Mouse (Mus musculus): ENCODE results near the gene Olfr1291-ps1. TPM values are rescaled to one million over a fixed set of nuclear protein-coding genes. Genes with fewer than 3 reads are reported as not detected.

The Olfr1291-ps1 gene
- polyA plus RNA-seq, 1 experiment from 2014 or later, result not detected

Other genes with a start within 250 kb of the Olfr1291-ps1 start
- gene Olfr1276, start 242.7 kb upstream of the Olfr1291-ps1 start, polyA plus RNA-seq (2015; fragmentation: Nextera tagmentation; extraction: Ambion mirVana), result not detected in 2 replicates
- gene Olfr1277, start 223.1 kb upstream of the Olfr1291-ps1 start, polyA plus RNA-seq (2015; fragmentation: Nextera tagmentation; extraction: Ambion mirVana), result not detected in 2 replicates
- not detected in 2 replicates for gene Olfr1278, start 207.0 kb upstream of the Olfr1291-ps1 start, polyA plus RNA-seq (2015; fragmentation: Nextera tagmentation; extraction: Ambion mirVana)
- not detected in 2 replicates for gene Olfr1279, start 196.5 kb upstream of the Olfr1291-ps1 start, polyA plus RNA-seq (2015; fragmentation: Nextera tagmentation; extraction: Ambion mirVana)
- gene Olfr1280, start 183.2 kb upstream of the Olfr1291-ps1 start, polyA plus RNA-seq (2015; fragmentation: Nextera tagmentation; extraction: Ambion mirVana), result not detected in 2 replicates
- not detected in 2 replicates for gene Olfr1281, start 170.7 kb upstream of the Olfr1291-ps1 start, polyA plus RNA-seq (2015; fragmentation: Nextera tagmentation; extraction: Ambion mirVana)
- not detected in 2 replicates for gene Olfr1282, start 161.1 kb upstream of the Olfr1291-ps1 start, polyA plus RNA-seq (2015; fragmentation: Nextera tagmentation; extraction: Ambion mirVana)
- gene Olfr1283, start 130.4 kb upstream of the Olfr1291-ps1 start, polyA plus RNA-seq (2015; fragmentation: Nextera tagmentation; extraction: Ambion mirVana), result not detected in 2 replicates
- not detected in 2 replicates for gene Olfr1284, start 121.7 kb upstream of the Olfr1291-ps1 start, polyA plus RNA-seq (2015; fragmentation: Nextera tagmentation; extraction: Ambion mirVana)
- not detected in 2 replicates for gene Olfr1286, start 74.1 kb upstream of the Olfr1291-ps1 start, polyA plus RNA-seq (2015; fragmentation: Nextera tagmentation; extraction: Ambion mirVana)
- not detected in 2 replicates for gene Olfr1287, start 48.0 kb upstream of the Olfr1291-ps1 start, polyA plus RNA-seq (2015; fragmentation: Nextera tagmentation; extraction: Ambion mirVana)
- not detected in 2 replicates for gene Olfr1288, start 23.1 kb upstream of the Olfr1291-ps1 start, polyA plus RNA-seq (2015; fragmentation: Nextera tagmentation; extraction: Ambion mirVana)
- not detected in 2 replicates for gene Olfr1289, start 16.4 kb upstream of the Olfr1291-ps1 start, polyA plus RNA-seq (2015; fragmentation: Nextera tagmentation; extraction: Ambion mirVana)
- gene Olfr1290, start 3.4 kb upstream of the Olfr1291-ps1 start, polyA plus RNA-seq (2015; fragmentation: Nextera tagmentation; extraction: Ambion mirVana), result not detected in 2 replicates
- not detected in 2 replicates for gene Olfr1293-ps, start 28.0 kb downstream of the Olfr1291-ps1 start, polyA plus RNA-seq (2015; fragmentation: Nextera tagmentation; extraction: Ambion mirVana)
- gene Olfr1294, start 43.1 kb downstream of the Olfr1291-ps1 start, polyA plus RNA-seq (2015; fragmentation: Nextera tagmentation; extraction: Ambion mirVana), result not detected in 2 replicates
- gene Olfr1295, start 72.5 kb downstream of the Olfr1291-ps1 start, polyA plus RNA-seq (2015; fragmentation: Nextera tagmentation; extraction: Ambion mirVana), result not detected in 2 replicates
- gene Olfr1297, start 129.3 kb downstream of the Olfr1291-ps1 start, polyA plus RNA-seq (2015; fragmentation: Nextera tagmentation; extraction: Ambion mirVana), result not detected in 2 replicates
- gene Olfr1298, start 152.0 kb downstream of the Olfr1291-ps1 start, polyA plus RNA-seq (2015; fragmentation: Nextera tagmentation; extraction: Ambion mirVana), result not detected in 2 replicates
- gene Olfr1299, start 164.2 kb downstream of the Olfr1291-ps1 start, polyA plus RNA-seq (2015; fragmentation: Nextera tagmentation; extraction: Ambion mirVana), result not detected in 2 replicates